Mouse (Mus musculus): ENCODE data around the gene Cyb5r2. TPM values are rescaled to one million over a fixed set of nuclear protein-coding genes. Genes with fewer than 3 reads are reported as not detected.

The Cyb5r2 gene
- polyA plus RNA-seq (2014; fragmentation: Illumina TruSeq; extraction: RNeasy Lipid Tissue Mini Kit (QIAGEN cat#74804); ENCODE audit: insufficient read depth, low read depth, low replicate concordance) = not detected

GRCm38 (mm10) chr7:107757308-107758151 lies at the start of gene Cyb5r2:
TSS of gene Cyb5r2 (minus strand) at chr7:107758032.

GRCm38 (mm10) chr7:107801108-107801507 lies 43.3 kb upstream of the Cyb5r2 start, which contains the start of gene Ovch2:
TSS of gene Ovch2 (minus strand) at chr7:107801208.

Other genes with a start within 250 kb of the Cyb5r2 start
- gene Olfml1, start 190.6 kb downstream of the Cyb5r2 start, polyA plus RNA-seq (2014; fragmentation: Illumina TruSeq; extraction: RNeasy Lipid Tissue Mini Kit (QIAGEN cat#74804); ENCODE audit: insufficient read depth, low read depth, low replicate concordance) = 11.3 TPM
- gene Ppfibp2, start 162.8 kb downstream of the Cyb5r2 start, polyA plus RNA-seq (2014; fragmentation: Illumina TruSeq; extraction: RNeasy Lipid Tissue Mini Kit (QIAGEN cat#74804); ENCODE audit: insufficient read depth, low read depth, low replicate concordance) = 13.1 TPM
- not detected for gene 5330417H12Rik, start 132.9 kb downstream of the Cyb5r2 start, polyA plus RNA-seq (2014; fragmentation: Illumina TruSeq; extraction: RNeasy Lipid Tissue Mini Kit (QIAGEN cat#74804); ENCODE audit: insufficient read depth, low read depth, low replicate concordance)
- not detected for gene Ovch2, start 43.2 kb upstream of the Cyb5r2 start, polyA plus RNA-seq (2014; fragmentation: Illumina TruSeq; extraction: RNeasy Lipid Tissue Mini Kit (QIAGEN cat#74804); ENCODE audit: insufficient read depth, low read depth, low replicate concordance)
- not detected for gene Olfr467, start 54.2 kb upstream of the Cyb5r2 start, polyA plus RNA-seq (2014; fragmentation: Illumina TruSeq; extraction: RNeasy Lipid Tissue Mini Kit (QIAGEN cat#74804); ENCODE audit: insufficient read depth, low read depth, low replicate concordance)
- gene Olfr469, start 67.5 kb upstream of the Cyb5r2 start, polyA plus RNA-seq (2014; fragmentation: Illumina TruSeq; extraction: RNeasy Lipid Tissue Mini Kit (QIAGEN cat#74804); ENCODE audit: insufficient read depth, low read depth, low replicate concordance) = not detected
- not detected for gene Olfr470, start 89.5 kb upstream of the Cyb5r2 start, polyA plus RNA-seq (2014; fragmentation: Illumina TruSeq; extraction: RNeasy Lipid Tissue Mini Kit (QIAGEN cat#74804); ENCODE audit: insufficient read depth, low read depth, low replicate concordance)
- not detected for gene Olfr472, start 139.9 kb upstream of the Cyb5r2 start, polyA plus RNA-seq (2014; fragmentation: Illumina TruSeq; extraction: RNeasy Lipid Tissue Mini Kit (QIAGEN cat#74804); ENCODE audit: insufficient read depth, low read depth, low replicate concordance)
- gene Olfr473, start 172.4 kb upstream of the Cyb5r2 start, polyA plus RNA-seq (2014; fragmentation: Illumina TruSeq; extraction: RNeasy Lipid Tissue Mini Kit (QIAGEN cat#74804); ENCODE audit: insufficient read depth, low read depth, low replicate concordance) = not detected
- gene Olfr474, start 196.6 kb upstream of the Cyb5r2 start, polyA plus RNA-seq (2014; fragmentation: Illumina TruSeq; extraction: RNeasy Lipid Tissue Mini Kit (QIAGEN cat#74804); ENCODE audit: insufficient read depth, low read depth, low replicate concordance) = not detected
- gene Olfr476, start 206.8 kb upstream of the Cyb5r2 start, polyA plus RNA-seq (2014; fragmentation: Illumina TruSeq; extraction: RNeasy Lipid Tissue Mini Kit (QIAGEN cat#74804); ENCODE audit: insufficient read depth, low read depth, low replicate concordance) = not detected
- gene Olfr477, start 228.7 kb upstream of the Cyb5r2 start, polyA plus RNA-seq (2014; fragmentation: Illumina TruSeq; extraction: RNeasy Lipid Tissue Mini Kit (QIAGEN cat#74804); ENCODE audit: insufficient read depth, low read depth, low replicate concordance) = not detected

Data from lung, adult 10 weeks (tissue).